8 mouse cellular contexts compared by ENCODE assay signal in genomic region chr19:12794056-12795044, GRCm38 (mm10). TPM values are rescaled to one million over a fixed set of nuclear protein-coding genes. Genes with fewer than 3 reads are reported as not detected.
DNase-seq lines count a peak whose midpoint lies in the region; ATAC-seq lines count a peak whose summit lies in the region.

No protein-coding gene starts in this region.

- no peaks in the 10 kb centered on the region; the same call in 1 of the 2 replicates for H3K36me3 ChIP-seq in embryonic facial prominence, embryonic 14.5 days (ENCODE audit: control insufficient read depth, insufficient read depth, low read length)
- 0 out of 2 replicates have a peak, but pooled peaks cover 2% of the 10 kb centered on the region for H3K36me3 ChIP-seq in kidney, embryonic 14.5 days (ENCODE audit: control insufficient read depth, insufficient read depth, low read length)
- H3K36me3 ChIP-seq in limb, embryonic 15.5 days, result no peaks in the 10 kb centered on the region

- no peaks in the 10 kb centered on the region for H3K9me3 ChIP-seq in embryonic facial prominence, embryonic 14.5 days (ENCODE audit: control insufficient read depth, low read length)
- no peaks in the 10 kb centered on the region for H3K9me3 ChIP-seq in kidney, embryonic 14.5 days (ENCODE audit: control insufficient read depth, low read length)
- H3K9me3 ChIP-seq in limb, embryonic 15.5 days, result no peaks in the 10 kb centered on the region

- peak; percentile 89 for DNase-seq in 3T3-L1 (ENCODE audit: low read depth, low spot score)
- peak; percentile 82 to 87 for DNase-seq in adrenal gland, postnatal 4 days (ENCODE audit: low spot score in 2 of 2)
- DNase-seq in embryonic facial prominence, embryonic 14.5 days (ENCODE audit: low spot score), result peak; percentile 95
- peak; percentile 92 to 94 for DNase-seq in heart, adult 9 months (ENCODE audit: low spot score in 2 of 2)
- DNase-seq in monocyte, adult 2 months (ENCODE audit: low read depth in 1 of 2, low spot score in 2 of 2), result peak; percentile 84 to 93
- DNase-seq in spleen, postnatal 36 days (ENCODE audit: low spot score in 2 of 2), result peak; percentile 93 to 94

- peak overlapping the region; percentile 100 for H3K27ac ChIP-seq in embryonic facial prominence, embryonic 14.5 days (replicated peaks; ENCODE audit: low read depth, low read length)
- H3K27ac ChIP-seq in kidney, embryonic 14.5 days (ENCODE audit: low read depth, low read length), result peak overlapping the region; percentile 98
- peak overlapping the region; percentile 100 for H3K27ac ChIP-seq in limb, embryonic 15.5 days

- peak overlapping the region; percentile 94 for H3K4me3 ChIP-seq in embryonic facial prominence, embryonic 14.5 days (ENCODE audit: low read depth, low read length)
- peak overlapping the region; percentile 73 for H3K4me3 ChIP-seq in kidney, embryonic 14.5 days (ENCODE audit: low read length)
- peak overlapping the region; percentile 99 for H3K4me3 ChIP-seq in limb, embryonic 15.5 days

- WGBS in embryonic facial prominence, embryonic 14.5 days, result 1% methylated on average over 22 of the region's 39 CpGs
- WGBS in kidney, embryonic 14.5 days, result under 1% methylated on average over 34 of the region's 39 CpGs
- WGBS in limb, embryonic 15.5 days, result under 1% methylated on average over 36 of the region's 39 CpGs

- H3K27me3 ChIP-seq in embryonic facial prominence, embryonic 14.5 days (replicated peaks; ENCODE audit: control insufficient read depth, insufficient read depth, low read length), result no peaks in the 10 kb centered on the region
- no peaks in the 10 kb centered on the region for H3K27me3 ChIP-seq in kidney, embryonic 14.5 days (ENCODE audit: control insufficient read depth, insufficient read depth, low read length)
- no peaks in the 10 kb centered on the region for H3K27me3 ChIP-seq in limb, embryonic 15.5 days

- ATAC-seq in embryonic facial prominence, embryonic 14.5 days (ENCODE audit: low read depth), result peak; percentile 65
- peak; percentile 73 for ATAC-seq in kidney, embryonic 14.5 days (ENCODE audit: low FRiP score, low TSS enrichment)
- ATAC-seq in limb, embryonic 15.5 days (ENCODE audit: insufficient number of reproducible peaks, low FRiP score, low TSS enrichment, low read depth), result peak; percentile 57

- H3K4me2 ChIP-seq in embryonic facial prominence, embryonic 14.5 days (ENCODE audit: low read depth, low read length), result peak overlapping the region; percentile 69
- H3K4me2 ChIP-seq in kidney, embryonic 14.5 days (replicated peaks; ENCODE audit: low read depth, low read length), result peak overlapping the region; percentile 42
- H3K4me2 ChIP-seq in limb, embryonic 15.5 days, result peak overlapping the region; percentile 52

- H3K4me1 ChIP-seq in embryonic facial prominence, embryonic 14.5 days (ENCODE audit: control insufficient read depth, insufficient read depth, low read length), result peaks cover 11% of the 10 kb centered on the region; the same call in 1 of the 2 replicates
- H3K4me1 ChIP-seq in kidney, embryonic 14.5 days (ENCODE audit: control insufficient read depth, insufficient read depth, low read length), result no peaks in the 10 kb centered on the region
- peaks cover 2% of the 10 kb centered on the region; the same call in 1 of the 2 replicates for H3K4me1 ChIP-seq in limb, embryonic 15.5 days

- H3K9ac ChIP-seq in embryonic facial prominence, embryonic 14.5 days (ENCODE audit: low read depth, low read length), result peak overlapping the region; percentile 99
- peak overlapping the region; percentile 99 for H3K9ac ChIP-seq in kidney, embryonic 14.5 days (ENCODE audit: low read depth, low read length)
- peak overlapping the region; percentile 97 for H3K9ac ChIP-seq in limb, embryonic 15.5 days

RNA-seq across cellular contexts. Expression of gene Zfp91, which starts 1.6 kb away (rescaled TPM):
- 10 to 100 TPM; 88.5 to 90.4 TPM for total RNA-seq in adrenal gland, postnatal 4 days (2021)
- polyA plus RNA-seq in embryonic facial prominence, embryonic 14.5 days (2014; fragmentation: Nextera tagmentation; extraction: Ambion mirVana), result 8.9 and 10.1 TPM in 2 replicates
- 14.6 and 18.1 TPM in 2 replicates for polyA plus RNA-seq in kidney, embryonic 14.5 days (2014; fragmentation: Nextera tagmentation; extraction: Ambion mirVana)
- 11.2 and 13.8 TPM in 2 replicates for polyA plus RNA-seq in limb, embryonic 15.5 days (2015; fragmentation: Nextera tagmentation; extraction: Ambion mirVana)

RNA-seq across cellular contexts. Expression of gene Lpxn, which starts 1.6 kb away (rescaled TPM):
- 1 to 10 TPM; 1.7 to 2.1 TPM for total RNA-seq in adrenal gland, postnatal 4 days (2021)
- 4.2 and 4.6 TPM in 2 replicates for polyA plus RNA-seq in embryonic facial prominence, embryonic 14.5 days (2014; fragmentation: Nextera tagmentation; extraction: Ambion mirVana)
- polyA plus RNA-seq in kidney, embryonic 14.5 days (2014; fragmentation: Nextera tagmentation; extraction: Ambion mirVana), result 0.97 and 1.6 TPM in 2 replicates
- polyA plus RNA-seq in limb, embryonic 15.5 days (2015; fragmentation: Nextera tagmentation; extraction: Ambion mirVana), result 6.0 and 6.3 TPM in 2 replicates

RNA-seq across cellular contexts. Expression of gene Cntf, which starts 28.9 kb away (rescaled TPM):
- 1 to 10 TPM; 4.4 to 4.5 TPM for total RNA-seq in adrenal gland, postnatal 4 days (2021)
- polyA plus RNA-seq in embryonic facial prominence, embryonic 14.5 days (2014; fragmentation: Nextera tagmentation; extraction: Ambion mirVana), result 0.29 and 0.81 TPM in 2 replicates
- 0.37 and 2.3 TPM in 2 replicates for polyA plus RNA-seq in kidney, embryonic 14.5 days (2014; fragmentation: Nextera tagmentation; extraction: Ambion mirVana)
- polyA plus RNA-seq in limb, embryonic 15.5 days (2015; fragmentation: Nextera tagmentation; extraction: Ambion mirVana), result 0.48 and 0.87 TPM in 2 replicates

RNA-seq across cellular contexts. Expression of gene Gm5244, which starts 52.1 kb away (rescaled TPM):
- total RNA-seq in adrenal gland, postnatal 4 days (2021), result not detected
- not detected in 2 replicates for polyA plus RNA-seq in embryonic facial prominence, embryonic 14.5 days (2014; fragmentation: Nextera tagmentation; extraction: Ambion mirVana)
- not detected in 2 replicates for polyA plus RNA-seq in kidney, embryonic 14.5 days (2014; fragmentation: Nextera tagmentation; extraction: Ambion mirVana)
- polyA plus RNA-seq in limb, embryonic 15.5 days (2015; fragmentation: Nextera tagmentation; extraction: Ambion mirVana), result not detected in 2 replicates

Comparison
In these comparisons a context has a peak if more than half of its experiments do, and no peak if none do; other contexts are left out.
1. Peak in every context shown above with its lines: DNase-seq, ATAC-seq, H3K4me3 ChIP-seq and H3K27ac ChIP-seq.